Mouse (Mus musculus): ENCODE data around the gene Itgad. TPM values are rescaled to one million over a fixed set of nuclear protein-coding genes. Genes with fewer than 3 reads are reported as not detected.

Gene Itgad
- polyA plus RNA-seq, 1 experiment from 2014 or later = not detected

- no peak overlapping the region for H3K27ac ChIP-seq
- peaks cover 4% of the 10 kb centered on the region; the same call in 1 of the 2 replicates for H3K36me3 ChIP-seq
- WGBS = 88% methylated on average over 8 of the region's 8 CpGs
- no peak overlapping the region for H3K4me3 ChIP-seq
- H3K4me1 ChIP-seq = peaks cover 4% of the 10 kb centered on the region; the same call in 1 of the 2 replicates
- H3K9me3 ChIP-seq = no peaks in the 10 kb centered on the region
- peak; percentile 58 for DNase-seq (ENCODE audit: low spot score)
- no peaks in the 10 kb centered on the region for H3K27me3 ChIP-seq (ENCODE audit: insufficient read depth, poor library complexity, severe bottlenecking)
These were observed 50.0 kb downstream of the Itgad start for GRCm38 (mm10) chr7:128204179-128204578.

- Histone ChIP-seq H3K9me3 (no peaks in the 10 kb centered on the region), H3K36me3 (peaks cover 4% of the 10 kb centered on the region; the same call in 1 of the 2 replicates), H3K4me3 (peak overlapping the region; percentile 59), H3K27me3 (ENCODE audit: insufficient read depth, poor library complexity, severe bottlenecking) (no peaks in the 10 kb centered on the region), H3K4me1 (peaks cover 4% of the 10 kb centered on the region; the same call in 1 of the 2 replicates), H3K27ac (peak overlapping the region; percentile 90)
- no peak for DNase-seq (ENCODE audit: low spot score)
- WGBS = 66% methylated on average over 18 of the region's 18 CpGs
These were observed 51.5 kb downstream of the Itgad start for GRCm38 (mm10) chr7:128205695-128206094.

- peaks cover 4% of the 10 kb centered on the region; the same call in 1 of the 2 replicates for H3K36me3 ChIP-seq
- peak within 1 kb of the TSS; percentile 59 for H3K4me3 ChIP-seq
- 36% methylated on average over 6 of the region's 6 CpGs for WGBS
- H3K27ac ChIP-seq = peak within 1 kb of the TSS; percentile 90
- H3K4me1 ChIP-seq = peaks cover 4% of the 10 kb centered on the region; the same call in 1 of the 2 replicates
- no peaks in the 10 kb centered on the region for H3K9me3 ChIP-seq
- no peaks in the 10 kb centered on the region for H3K27me3 ChIP-seq (ENCODE audit: insufficient read depth, poor library complexity, severe bottlenecking)
- no peak for DNase-seq (ENCODE audit: low spot score)
These were observed 52.0 kb downstream of the Itgad start, which contains the start of gene Cox6a2 for GRCm38 (mm10) chr7:128206152-128206551. Gene Cox6a2 (minus strand): TSS chr7:128206387.

- H3K4me3 ChIP-seq = no peak overlapping the region
- no peaks in the 10 kb centered on the region for H3K9me3 ChIP-seq
- H3K36me3 ChIP-seq = peaks cover 4% of the 10 kb centered on the region; the same call in 1 of the 2 replicates
- 9% methylated on average over 4 of the region's 4 CpGs for WGBS
- no peak overlapping the region for H3K27ac ChIP-seq
- H3K27me3 ChIP-seq (ENCODE audit: insufficient read depth, poor library complexity, severe bottlenecking) = no peaks in the 10 kb centered on the region
- peak; percentile 81 for DNase-seq (ENCODE audit: low spot score)
- peaks cover 3% of the 10 kb centered on the region; the same call in 1 of the 2 replicates for H3K4me1 ChIP-seq
These were observed 54.0 kb downstream of the Itgad start for GRCm38 (mm10) chr7:128208187-128208586.

- no peaks in the 10 kb centered on the region for H3K9me3 ChIP-seq
- WGBS = 57% methylated on average over 3 of the region's 3 CpGs
- no peaks in the 10 kb centered on the region; the same call in 1 of the 2 replicates for H3K27me3 ChIP-seq (ENCODE audit: insufficient read depth, poor library complexity, severe bottlenecking)
- no peak for DNase-seq (ENCODE audit: low spot score)
- H3K27ac ChIP-seq = no peak overlapping the region
- H3K4me3 ChIP-seq = no peak overlapping the region
- H3K36me3 ChIP-seq = no peaks in the 10 kb centered on the region
- H3K4me1 ChIP-seq = no peaks in the 10 kb centered on the region
These were observed 55.6 kb downstream of the Itgad start for GRCm38 (mm10) chr7:128209826-128210225.

- no peaks in the 10 kb centered on the region for H3K27me3 ChIP-seq (ENCODE audit: insufficient read depth, poor library complexity, severe bottlenecking)
- no peak overlapping the region for H3K27ac ChIP-seq
- no peak for DNase-seq (ENCODE audit: low spot score)
- H3K4me1 ChIP-seq = no peaks in the 10 kb centered on the region
- 55% methylated on average over 4 of the region's 4 CpGs for WGBS
- no peaks in the 10 kb centered on the region for H3K9me3 ChIP-seq
- H3K4me3 ChIP-seq = no peak overlapping the region
- H3K36me3 ChIP-seq = no peaks in the 10 kb centered on the region
These were observed 65.8 kb downstream of the Itgad start for GRCm38 (mm10) chr7:128219952-128220351.

GRCm38 (mm10) chr7:128220936-128221335 lies 66.8 kb downstream of the Itgad start:
- H3K27me3 ChIP-seq (ENCODE audit: insufficient read depth, poor library complexity, severe bottlenecking) = no peaks in the 10 kb centered on the region
- no peak overlapping the region for H3K27ac ChIP-seq
- no peaks in the 10 kb centered on the region for H3K9me3 ChIP-seq
- 90% methylated on average over 3 of the region's 3 CpGs for WGBS
- DNase-seq (ENCODE audit: low spot score) = no peak
- no peak overlapping the region for H3K4me3 ChIP-seq
- no peaks in the 10 kb centered on the region for H3K36me3 ChIP-seq
- no peaks in the 10 kb centered on the region for H3K4me1 ChIP-seq

- peaks cover 2% of the 10 kb centered on the region; the same call in 1 of the 2 replicates for H3K4me1 ChIP-seq
- H3K36me3 ChIP-seq = peaks cover 8% of the 10 kb centered on the region; the same call in 1 of the 2 replicates
- H3K27me3 ChIP-seq (ENCODE audit: insufficient read depth, poor library complexity, severe bottlenecking) = no peaks in the 10 kb centered on the region
- 39% methylated on average over 8 of the region's 8 CpGs for WGBS
- H3K9me3 ChIP-seq = no peaks in the 10 kb centered on the region
- DNase-seq (ENCODE audit: low spot score) = no peak
- H3K4me3 ChIP-seq = no peak overlapping the region
- no peak overlapping the region for H3K27ac ChIP-seq
These were observed 77.6 kb downstream of the Itgad start for GRCm38 (mm10) chr7:128231741-128232140.

- H3K4me3 ChIP-seq = no peak overlapping the region
- 87% methylated on average over 2 of the region's 2 CpGs for WGBS
- no peaks in the 10 kb centered on the region for H3K27me3 ChIP-seq (ENCODE audit: insufficient read depth, poor library complexity, severe bottlenecking)
- no peak overlapping the region for H3K27ac ChIP-seq
- H3K4me1 ChIP-seq = peaks cover 14% of the 10 kb centered on the region
- no peak for DNase-seq (ENCODE audit: low spot score)
- no peaks in the 10 kb centered on the region for H3K9me3 ChIP-seq
- peaks cover 11% of the 10 kb centered on the region for H3K36me3 ChIP-seq
These were observed 80.6 kb downstream of the Itgad start for GRCm38 (mm10) chr7:128234796-128235195.

- H3K4me3 ChIP-seq = no peak overlapping the region
- no peak for DNase-seq (ENCODE audit: low spot score)
- H3K36me3 ChIP-seq = peaks cover 18% of the 10 kb centered on the region
- WGBS = 79% methylated on average over 1 of the region's 1 CpGs
- peaks cover 21% of the 10 kb centered on the region for H3K4me1 ChIP-seq
- no peaks in the 10 kb centered on the region for H3K27me3 ChIP-seq (ENCODE audit: insufficient read depth, poor library complexity, severe bottlenecking)
- no peak overlapping the region for H3K27ac ChIP-seq
- no peaks in the 10 kb centered on the region for H3K9me3 ChIP-seq
These were observed 81.3 kb downstream of the Itgad start for GRCm38 (mm10) chr7:128235481-128235880.

- no peak for DNase-seq (ENCODE audit: low spot score)
- H3K4me3 ChIP-seq = peak overlapping the region; percentile 79; the same call in 1 of the 2 replicates
- 87% methylated on average over 13 of the region's 13 CpGs for WGBS
These were observed 82.2 kb downstream of the Itgad start for GRCm38 (mm10) chr7:128236426-128236825.

GRCm38 (mm10) chr7:128236856-128237592 lies 82.8 kb downstream of the Itgad start, which contains the start of gene Armc5:
Gene Armc5 (plus strand): TSS chr7:128237342.
- 25% methylated on average over 37 of the region's 37 CpGs for WGBS
- Histone ChIP-seq H3K4me1 (peaks cover 23% of the 10 kb centered on the region), H3K27me3 (ENCODE audit: insufficient read depth, poor library complexity, severe bottlenecking) (no peaks in the 10 kb centered on the region), H3K36me3 (peaks cover 34% of the 10 kb centered on the region), H3K9me3 (no peaks in the 10 kb centered on the region), H3K27ac (peak within 1 kb of the TSS; percentile 97), H3K4me3 (peak within 1 kb of the TSS; percentile 79)
- peak; percentile 91 for DNase-seq (ENCODE audit: low spot score)

More at GRCm38 (mm10) chr7:128236426-128236825, 82.2 kb downstream of the Itgad start:
- Histone ChIP-seq H3K27ac (peak overlapping the region; percentile 97), H3K9me3 (no peaks in the 10 kb centered on the region), H3K4me1 (peaks cover 23% of the 10 kb centered on the region), H3K27me3 (ENCODE audit: insufficient read depth, poor library complexity, severe bottlenecking) (no peaks in the 10 kb centered on the region), H3K36me3 (peaks cover 28% of the 10 kb centered on the region)

GRCm38 (mm10) chr7:128237593-128237926 lies 83.4 kb downstream of the Itgad start:
- Histone ChIP-seq H3K4me1 (peaks cover 23% of the 10 kb centered on the region), H3K27me3 (ENCODE audit: insufficient read depth, poor library complexity, severe bottlenecking) (no peaks in the 10 kb centered on the region), H3K27ac (peak overlapping the region; percentile 97), H3K36me3 (peaks cover 39% of the 10 kb centered on the region), H3K4me3 (peak overlapping the region; percentile 79), H3K9me3 (no peaks in the 10 kb centered on the region)
- no peak for DNase-seq (ENCODE audit: low spot score)
- WGBS = under 1% methylated on average over 25 of the region's 25 CpGs

All from heart, embryonic 10.5 days (tissue).